Mouse (Mus musculus): ENCODE measurements around the gene Dph3. TPM values are rescaled to one million over a fixed set of nuclear protein-coding genes. Genes with fewer than 3 reads are reported as not detected.
"Not testable (repeated sequence)": the region's sequence is repeated elsewhere in the genome, so short reads cannot be mapped to it uniquely, and the experiment has no call there.

Dph3 gene
- polyA plus RNA-seq, 1 experiment: 19.5 TPM

- no peak for DNase-seq
- Histone ChIP-seq H3K27ac (ENCODE audit: control insufficient read depth, insufficient read depth, low read length) (no peak overlapping the region), H3K4me3 (ENCODE audit: control insufficient read depth, insufficient read depth, low read length) (no peak overlapping the region), H3K27me3 (ENCODE audit: control insufficient read depth, insufficient read depth, low read length) (no peaks in the 10 kb centered on the region), H3K36me3 (ENCODE audit: control insufficient read depth, insufficient read depth, low read length) (no peaks in the 10 kb centered on the region), H3K4me1 (replicated peaks; ENCODE audit: control insufficient read depth, insufficient read depth, low read length) (no peaks in the 10 kb centered on the region)
- 84% methylated on average over 11 of the region's 11 CpGs for WGBS
- no peak for TF ChIP-seq CTCF (IDR thresholded peaks at IDR 0.05; ENCODE audit: borderline replicate concordance, control insufficient read depth, extremely low read depth, insufficient read depth, low read length, poor library complexity)
Observed at GRCm38 (mm10) chr14:32120940-32121919, 35.7 kb upstream of the Dph3 start.

DNA sequence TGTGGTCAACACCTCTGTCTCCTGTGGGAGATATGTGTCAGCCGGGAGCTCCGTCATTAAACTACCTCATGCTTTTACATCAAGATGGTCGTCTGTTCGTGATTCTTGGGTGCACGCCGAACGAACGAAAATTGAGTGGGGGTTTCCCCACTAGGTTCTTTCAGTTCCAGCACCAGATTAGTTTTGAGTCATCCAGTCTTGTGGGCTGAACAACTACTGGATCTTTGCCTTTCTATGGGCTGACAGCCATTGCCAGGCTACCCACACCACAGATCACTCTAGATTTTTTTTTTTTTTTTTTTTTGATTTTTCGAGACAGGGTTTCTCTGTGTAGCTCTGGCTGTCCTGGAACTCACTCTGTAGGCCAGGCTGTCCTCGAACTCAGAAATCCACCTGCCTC is 26.6 kb upstream of the Dph3 start:
- DNase-seq; H3K4me1 ChIP-seq (replicated peaks; ENCODE audit: control insufficient read depth, insufficient read depth, low read length); H3K27me3 ChIP-seq (ENCODE audit: control insufficient read depth, insufficient read depth, low read length); H3K27ac ChIP-seq (ENCODE audit: control insufficient read depth, insufficient read depth, low read length); H3K36me3 ChIP-seq (ENCODE audit: control insufficient read depth, insufficient read depth, low read length); H3K4me3 ChIP-seq (ENCODE audit: control insufficient read depth, insufficient read depth, low read length): not testable (repeated sequence)
- WGBS: 93% methylated on average over 10 of the region's 10 CpGs

- Histone ChIP-seq H3K4me1 (replicated peaks; ENCODE audit: control insufficient read depth, insufficient read depth, low read length) (no peaks in the 10 kb centered on the region), H3K27ac (ENCODE audit: control insufficient read depth, insufficient read depth, low read length) (no peak overlapping the region), H3K36me3 (ENCODE audit: control insufficient read depth, insufficient read depth, low read length) (0 out of 2 replicates have a peak, but pooled peaks cover 4% of the 10 kb centered on the region), H3K27me3 (ENCODE audit: control insufficient read depth, insufficient read depth, low read length) (no peaks in the 10 kb centered on the region), H3K4me3 (ENCODE audit: control insufficient read depth, insufficient read depth, low read length) (no peak overlapping the region)
- TF ChIP-seq POLR2A (IDR thresholded peaks at IDR 0.05; ENCODE audit: control insufficient read depth, extremely low read depth, insufficient read depth, low read length, poor library complexity): no peak
- no peak for TF ChIP-seq CTCF (IDR thresholded peaks at IDR 0.05; ENCODE audit: borderline replicate concordance, control insufficient read depth, extremely low read depth, insufficient read depth, low read length, poor library complexity)
- 95% methylated on average over 4 of the region's 4 CpGs for WGBS
- DNase-seq: no peak
Observed at GRCm38 (mm10) chr14:32106911-32107310, 21.4 kb upstream of the Dph3 start.

DNA sequence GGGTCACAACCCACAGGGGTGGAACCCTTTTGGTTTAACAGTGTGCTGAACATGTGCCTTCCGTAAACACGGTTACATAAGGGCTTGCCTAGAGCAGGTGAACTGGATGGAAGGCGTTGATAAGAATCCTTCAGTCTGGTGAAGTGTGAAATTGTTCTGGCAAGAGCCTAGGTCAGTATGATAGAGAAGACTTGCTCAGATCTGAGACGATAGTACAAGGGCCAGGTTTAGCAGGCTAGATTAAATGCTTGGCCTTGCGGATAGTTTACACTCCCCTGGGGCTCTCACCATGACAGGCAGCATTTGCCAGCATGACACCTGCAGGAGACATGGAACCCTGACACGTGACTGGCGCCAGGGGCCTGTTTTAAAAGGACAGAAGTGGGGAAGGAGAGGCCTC is 20.1 kb upstream of the Dph3 start:
- no peaks in the 10 kb centered on the region for H3K27me3 ChIP-seq (ENCODE audit: control insufficient read depth, insufficient read depth, low read length)
- H3K36me3 ChIP-seq (ENCODE audit: control insufficient read depth, insufficient read depth, low read length): 0 out of 2 replicates have a peak, but pooled peaks cover 4% of the 10 kb centered on the region
- TF ChIP-seq POLR2A (IDR thresholded peaks at IDR 0.05; ENCODE audit: control insufficient read depth, extremely low read depth, insufficient read depth, low read length, poor library complexity) (no peak), CTCF (IDR thresholded peaks at IDR 0.05; ENCODE audit: borderline replicate concordance, control insufficient read depth, extremely low read depth, insufficient read depth, low read length, poor library complexity) (no peak)
- H3K4me3 ChIP-seq (ENCODE audit: control insufficient read depth, insufficient read depth, low read length): no peak overlapping the region
- H3K4me1 ChIP-seq (replicated peaks; ENCODE audit: control insufficient read depth, insufficient read depth, low read length): no peaks in the 10 kb centered on the region
- no peak overlapping the region for H3K27ac ChIP-seq (ENCODE audit: control insufficient read depth, insufficient read depth, low read length)
- DNase-seq: no peak
- WGBS: 88% methylated on average over 7 of the region's 7 CpGs

DNA sequence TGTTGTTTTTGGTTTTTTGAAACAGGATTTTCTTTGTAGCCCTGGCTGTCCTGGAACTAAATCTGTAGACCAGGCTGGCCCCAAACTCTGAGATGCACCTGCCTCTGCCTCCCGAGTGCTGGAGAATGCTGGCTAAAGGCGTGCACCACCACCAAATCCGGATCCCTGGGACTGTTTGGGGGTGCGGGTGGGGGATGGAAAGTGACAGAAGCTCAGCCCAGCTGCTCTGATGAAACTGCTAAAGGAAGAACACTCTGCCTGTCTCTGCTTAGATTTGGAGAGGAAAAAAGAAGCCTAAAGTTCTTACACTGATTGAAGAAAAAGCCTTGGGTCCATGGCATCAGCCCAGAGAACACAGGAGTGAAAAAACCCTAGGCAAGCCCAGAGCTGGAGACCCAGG is 18.0 kb upstream of the Dph3 start:
- Histone ChIP-seq H3K4me3 (ENCODE audit: control insufficient read depth, insufficient read depth, low read length) (no peak overlapping the region), H3K27me3 (ENCODE audit: control insufficient read depth, insufficient read depth, low read length) (no peaks in the 10 kb centered on the region), H3K27ac (ENCODE audit: control insufficient read depth, insufficient read depth, low read length) (no peak overlapping the region), H3K36me3 (ENCODE audit: control insufficient read depth, insufficient read depth, low read length) (peaks cover 7% of the 10 kb centered on the region; the same call in 1 of the 2 replicates), H3K4me1 (replicated peaks; ENCODE audit: control insufficient read depth, insufficient read depth, low read length) (no peaks in the 10 kb centered on the region)
- 96% methylated on average over 4 of the region's 4 CpGs for WGBS
- TF ChIP-seq POLR2A (IDR thresholded peaks at IDR 0.05; ENCODE audit: control insufficient read depth, extremely low read depth, insufficient read depth, low read length, poor library complexity) (no peak), CTCF (IDR thresholded peaks at IDR 0.05; ENCODE audit: borderline replicate concordance, control insufficient read depth, extremely low read depth, insufficient read depth, low read length, poor library complexity) (no peak)
- no peak for DNase-seq

DNA sequence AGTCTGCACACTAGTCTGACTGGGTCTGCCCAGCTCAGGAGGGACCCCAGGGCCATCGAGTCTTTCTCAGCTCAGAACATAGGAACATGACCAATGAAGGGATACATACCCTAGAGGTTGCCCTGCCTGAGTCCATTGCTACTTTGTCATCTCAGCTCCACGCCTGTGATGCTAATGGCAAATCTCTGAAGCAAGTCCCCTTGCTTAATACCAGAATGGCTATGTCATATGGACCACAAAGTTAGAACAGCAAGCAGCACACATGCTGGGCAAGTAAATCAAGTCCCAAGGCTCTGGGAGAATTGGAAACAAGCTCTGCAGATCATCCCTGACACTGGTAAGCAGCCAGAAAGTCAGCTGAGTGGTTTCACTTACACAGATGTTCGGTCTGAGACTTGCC is 13.4 kb upstream of the Dph3 start:
- DNase-seq: no peak
- Histone ChIP-seq H3K36me3 (ENCODE audit: control insufficient read depth, insufficient read depth, low read length) (peaks cover 18% of the 10 kb centered on the region), H3K27me3 (ENCODE audit: control insufficient read depth, insufficient read depth, low read length) (no peaks in the 10 kb centered on the region), H3K4me3 (ENCODE audit: control insufficient read depth, insufficient read depth, low read length) (no peak overlapping the region), H3K4me1 (replicated peaks; ENCODE audit: control insufficient read depth, insufficient read depth, low read length) (no peaks in the 10 kb centered on the region), H3K27ac (ENCODE audit: control insufficient read depth, insufficient read depth, low read length) (no peak overlapping the region)
- WGBS: 95% methylated on average over 3 of the region's 3 CpGs
- TF ChIP-seq CTCF (IDR thresholded peaks at IDR 0.05; ENCODE audit: borderline replicate concordance, control insufficient read depth, extremely low read depth, insufficient read depth, low read length, poor library complexity) (no peak), POLR2A (IDR thresholded peaks at IDR 0.05; ENCODE audit: control insufficient read depth, extremely low read depth, insufficient read depth, low read length, poor library complexity) (no peak)

DNA sequence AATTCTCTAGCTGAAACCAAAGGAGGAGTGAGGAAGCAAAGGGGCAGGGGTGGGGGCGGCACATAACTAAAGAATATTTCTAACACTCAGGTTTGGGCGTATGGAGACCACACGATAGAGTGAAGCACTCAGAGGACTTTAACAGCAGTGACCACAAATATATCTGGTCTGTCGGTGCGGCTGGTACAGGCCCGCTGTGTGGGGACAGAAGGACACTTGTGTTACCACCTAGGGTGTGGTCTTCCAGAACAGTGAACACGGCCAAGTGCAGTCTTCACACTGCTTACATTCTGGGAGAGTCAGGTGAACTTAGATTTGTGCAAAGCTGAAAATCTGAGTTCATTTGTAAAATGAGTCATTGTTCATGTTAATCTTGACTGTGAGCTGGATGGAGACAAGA is 12.2 kb upstream of the Dph3 start:
- Histone ChIP-seq H3K4me3 (ENCODE audit: control insufficient read depth, insufficient read depth, low read length) (no peak overlapping the region), H3K36me3 (ENCODE audit: control insufficient read depth, insufficient read depth, low read length) (peaks cover 18% of the 10 kb centered on the region), H3K4me1 (replicated peaks; ENCODE audit: control insufficient read depth, insufficient read depth, low read length) (no peaks in the 10 kb centered on the region), H3K27me3 (ENCODE audit: control insufficient read depth, insufficient read depth, low read length) (no peaks in the 10 kb centered on the region), H3K27ac (ENCODE audit: control insufficient read depth, insufficient read depth, low read length) (no peak overlapping the region)
- DNase-seq: no peak
- TF ChIP-seq POLR2A (IDR thresholded peaks at IDR 0.05; ENCODE audit: control insufficient read depth, extremely low read depth, insufficient read depth, low read length, poor library complexity): no peak
- no peak for TF ChIP-seq CTCF (IDR thresholded peaks at IDR 0.05; ENCODE audit: borderline replicate concordance, control insufficient read depth, extremely low read depth, insufficient read depth, low read length, poor library complexity)
- 97% methylated on average over 7 of the region's 7 CpGs for WGBS

Data from thymus, adult 2 months (tissue).